Mouse (Mus musculus) testis, adult 2 months (tissue): Measurements from ENCODE around the gene Hirip3. TPM values are rescaled to one million over a fixed set of nuclear protein-coding genes. Genes with fewer than 3 reads are reported as not detected.

Source experiments
- H3K27ac ChIP-seq: fragments of 200-500 bp; 2 replicates; pipeline ENCODE4 v1.5.1; 2012; ENCODE audit warnings: low read depth, low read length; ENCODE audit not compliant: control insufficient read depth, insufficient read depth
- H3K27me3 ChIP-seq: fragments of 200-500 bp; 2 replicates; pipeline ENCODE4 v1.6.1; 2012; ENCODE audit warnings: mild to moderate bottlenecking, low read length, moderate library complexity; ENCODE audit not compliant: control insufficient read depth, insufficient read depth
- H3K36me3 ChIP-seq: fragments of 200-500 bp; 2 replicates; pipeline ENCODE4 v1.6.1; 2012; ENCODE audit warnings: mild to moderate bottlenecking, low read length; ENCODE audit not compliant: control insufficient read depth, insufficient read depth
- H3K4me1 ChIP-seq: fragments of 200-500 bp; 2 replicates; pipeline ENCODE4 v1.6.1; 2012; ENCODE audit warnings: low read length; ENCODE audit not compliant: control insufficient read depth, insufficient read depth
- H3K4me3 ChIP-seq: fragments of 200-500 bp; 2 replicates; pipeline ENCODE4 v1.5.1; 2012; ENCODE audit warnings: low read depth, mild to moderate bottlenecking, low read length, moderate library complexity, mixed read lengths; ENCODE audit not compliant: control insufficient read depth
- CTCF ChIP-seq: fragments of 200-500 bp; IDR thresholded peaks from 2 replicates; pipeline ENCODE4 v1.5.1; 2012; ENCODE audit warnings: low read depth, mild to moderate bottlenecking, inconsistent platforms, low read length, moderate library complexity; ENCODE audit not compliant: control insufficient read depth, insufficient read depth, insufficient replicate concordance
- POLR2A ChIP-seq: fragments of 200-500 bp; IDR thresholded peaks from 2 replicates; pipeline ENCODE4 v1.6.1; 2012; ENCODE audit warnings: low read depth, mild to moderate bottlenecking, inconsistent platforms, low read length, moderate library complexity; ENCODE audit not compliant: control insufficient read depth
- polyA plus RNA-seq: library from polyadenylated mRNA; depleted of rRNA; stranded (reverse); fragments of >200 nt; gene quantifications from 2 replicates; pipeline ENCODE4 v1.2.3, GENCODE M21; 2012

Gene Hirip3
- polyA plus RNA-seq, 1 experiment = 77.1 TPM

GRCm38 (mm10) chr7:126823202-126823711 is 38.5 kb upstream of the Hirip3 start:
- Histone ChIP-seq H3K36me3 (no peaks in the 10 kb centered on the region), H3K27ac (no peak overlapping the region), H3K4me3 (no peak overlapping the region), H3K4me1 (peaks cover 4% of the 10 kb centered on the region), H3K27me3 (no peaks in the 10 kb centered on the region)
- no peak for TF ChIP-seq CTCF
- no peak for TF ChIP-seq POLR2A

DNA sequence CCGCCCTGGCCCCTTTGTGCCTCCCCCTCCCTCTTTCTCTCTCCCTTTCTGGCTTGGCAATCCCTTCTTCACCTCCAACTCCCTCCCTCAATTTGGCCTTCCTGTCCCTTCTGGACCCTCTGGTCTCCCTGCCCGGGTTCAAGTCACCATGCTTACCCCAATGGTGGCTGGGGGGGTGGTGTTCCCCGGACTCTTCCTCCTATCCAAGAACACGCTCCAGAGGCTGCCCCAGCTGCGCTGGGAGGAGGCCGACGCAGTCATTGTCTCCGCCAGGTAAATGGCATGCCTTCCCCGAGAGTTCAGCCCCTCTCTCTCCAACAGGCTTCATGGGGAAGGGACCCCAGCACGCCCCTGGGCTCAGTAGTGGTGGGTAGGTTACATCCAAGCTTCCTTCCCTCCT is 37.8 kb upstream of the Hirip3 start:
- no peak overlapping the region for H3K27ac ChIP-seq
- no peaks in the 10 kb centered on the region; the same call in 1 of the 2 replicates for H3K27me3 ChIP-seq
- TF ChIP-seq POLR2A = no peak
- no peak for TF ChIP-seq CTCF
- no peak overlapping the region for H3K4me3 ChIP-seq
- H3K36me3 ChIP-seq = no peaks in the 10 kb centered on the region
- H3K4me1 ChIP-seq = peaks cover 4% of the 10 kb centered on the region

DNA sequence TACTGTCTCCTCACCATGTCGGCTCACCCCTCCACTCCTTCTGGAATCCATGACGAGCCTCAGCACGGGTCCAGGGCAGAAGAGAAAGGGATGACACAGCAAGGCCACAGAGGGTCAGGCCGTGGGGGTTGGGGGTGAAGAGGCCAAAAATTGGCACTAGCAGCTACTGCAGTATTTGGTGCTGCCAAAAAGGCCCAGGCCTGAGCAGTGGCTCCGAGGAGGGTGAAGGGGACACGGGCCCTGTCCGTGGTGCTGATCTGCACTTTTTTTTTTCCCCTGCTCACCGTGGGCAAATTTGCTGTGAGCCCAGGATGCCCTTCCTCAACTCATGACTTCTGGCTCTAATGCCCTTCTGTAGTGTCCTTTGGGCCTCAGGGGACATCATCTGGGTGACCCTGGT is 36.4 kb upstream of the Hirip3 start:
- H3K4me1 ChIP-seq = peaks cover 10% of the 10 kb centered on the region
- no peaks in the 10 kb centered on the region for H3K36me3 ChIP-seq
- H3K27ac ChIP-seq = no peak overlapping the region
- no peak overlapping the region for H3K4me3 ChIP-seq
- H3K27me3 ChIP-seq = no peaks in the 10 kb centered on the region; the same call in 1 of the 2 replicates
- TF ChIP-seq POLR2A = no peak
- TF ChIP-seq CTCF = no peak

DNA sequence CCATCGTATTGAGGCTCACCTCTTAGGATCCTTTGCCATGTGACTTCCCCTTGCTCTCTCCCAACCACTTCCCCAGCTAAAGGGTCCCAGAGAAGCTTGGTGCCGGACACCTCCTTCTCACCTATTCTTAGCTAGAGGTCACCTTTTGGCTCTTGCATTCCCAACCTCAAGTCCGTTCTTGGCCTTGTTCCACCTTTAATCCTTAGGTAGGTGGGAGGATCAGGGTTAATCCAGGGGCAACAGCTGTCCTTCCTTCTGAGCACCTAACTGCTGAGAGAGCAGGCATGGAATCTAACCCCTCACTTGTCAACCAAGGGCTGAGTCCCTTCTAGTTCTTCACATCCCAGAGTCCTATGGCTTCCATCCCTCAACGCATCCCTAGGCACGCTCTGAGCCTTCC is 35.8 kb upstream of the Hirip3 start:
- TF ChIP-seq CTCF (no peak), POLR2A (no peak)
- Histone ChIP-seq H3K36me3 (no peaks in the 10 kb centered on the region), H3K4me1 (peaks cover 10% of the 10 kb centered on the region), H3K27ac (no peak overlapping the region), H3K27me3 (no peaks in the 10 kb centered on the region; the same call in 1 of the 2 replicates), H3K4me3 (no peak overlapping the region)

GRCm38 (mm10) chr7:126831539-126831938 is 30.2 kb upstream of the Hirip3 start, which contains the start of gene 4930451I11Rik:
Gene 4930451I11Rik (minus strand): TSS chr7:126831639.
- Histone ChIP-seq H3K4me3 (peak within 1 kb of the TSS; percentile 72), H3K36me3 (no peaks in the 10 kb centered on the region), H3K4me1 (peaks cover 15% of the 10 kb centered on the region), H3K27ac (no peak within 1 kb of the TSS), H3K27me3 (no peaks in the 10 kb centered on the region; the same call in 1 of the 2 replicates)
- TF ChIP-seq CTCF (no peak), POLR2A (no peak)

GRCm38 (mm10) chr7:126832036-126832598 is 29.7 kb upstream of the Hirip3 start:
- H3K36me3 ChIP-seq = no peaks in the 10 kb centered on the region
- TF ChIP-seq CTCF = peak; percentile 77; the same call in 1 of the 2 replicates
- TF ChIP-seq POLR2A = no peak
- H3K27ac ChIP-seq = no peak overlapping the region
- H3K4me3 ChIP-seq = peak overlapping the region; percentile 72
- peaks cover 15% of the 10 kb centered on the region for H3K4me1 ChIP-seq
- no peaks in the 10 kb centered on the region; the same call in 1 of the 2 replicates for H3K27me3 ChIP-seq

DNA sequence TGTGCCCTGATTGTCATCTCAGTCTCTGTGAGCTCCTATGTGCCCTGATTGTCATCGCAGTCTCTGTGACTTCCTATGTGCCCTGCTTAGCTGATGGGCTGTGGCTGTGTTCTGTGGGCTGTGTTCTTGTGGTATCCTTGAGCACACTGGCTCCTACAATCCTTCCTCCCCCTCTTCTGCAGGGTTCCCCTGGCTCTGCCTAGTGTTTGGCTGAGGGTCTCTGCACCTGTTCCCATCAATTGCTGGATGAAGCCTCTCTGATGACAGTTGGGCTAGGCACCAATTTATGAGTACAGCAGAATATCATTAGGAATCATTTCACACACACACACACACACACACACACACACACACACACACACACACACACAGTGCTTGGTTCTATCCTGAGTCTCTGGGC is 28.5 kb upstream of the Hirip3 start:
- no peak overlapping the region for H3K27ac ChIP-seq
- TF ChIP-seq POLR2A (no peak), CTCF (no peak)
- peaks cover 15% of the 10 kb centered on the region for H3K4me1 ChIP-seq
- no peaks in the 10 kb centered on the region for H3K36me3 ChIP-seq
- H3K4me3 ChIP-seq = no peak overlapping the region
- H3K27me3 ChIP-seq = no peaks in the 10 kb centered on the region; the same call in 1 of the 2 replicates

GRCm38 (mm10) chr7:126843276-126843675 is 18.5 kb upstream of the Hirip3 start:
- H3K36me3 ChIP-seq = no peaks in the 10 kb centered on the region
- no peaks in the 10 kb centered on the region for H3K27me3 ChIP-seq
- TF ChIP-seq CTCF (no peak), POLR2A (no peak)
- no peak overlapping the region for H3K4me3 ChIP-seq
- peaks cover 9% of the 10 kb centered on the region for H3K4me1 ChIP-seq
- H3K27ac ChIP-seq = no peak overlapping the region
